Mouse (Mus musculus) mesoderm, embryonic 11.5 days (tissue): Measurements from ENCODE around the gene Psmb8.
A peak's percentile ranks its signal among the peaks of the same experiment; 100 is the strongest.

Experiments
- DNase-seq: peaks from one replicate; pipeline ENCODE4 v3.0.0-alpha.2; 2012; ENCODE audit warnings: low read depth, low spot score

Gene Psmb8

GRCm38 (mm10) chr17:34248764-34249163 lies 51.2 kb downstream of the Psmb8 start:
- DNase-seq, result no peak

GRCm38 (mm10) chr17:34249361-34249760 lies 51.8 kb downstream of the Psmb8 start:
- DNase-seq, result no peak

GRCm38 (mm10) chr17:34249878-34250277 lies 52.4 kb downstream of the Psmb8 start:
- peak; percentile 45 for DNase-seq
